Mouse (Mus musculus) midbrain, embryonic 10.5 days (tissue): ENCODE results near the gene Trim58. TPM values are rescaled to one million over a fixed set of nuclear protein-coding genes. Genes with fewer than 3 reads are reported as not detected.

ENCODE experiments used
- DNase-seq: peaks from one replicate; pipeline ENCODE4 v3.0.0-alpha.2; 2017; ENCODE audit warnings: low spot score
- H3K27ac ChIP-seq: fragments of 300-500 bp; sonication (generic); replicated peaks from 2 replicates; pipeline ENCODE4 v1.5.1; 2016; ENCODE audit warnings: mild to moderate bottlenecking
- H3K27me3 ChIP-seq: fragments of 300-500 bp; sonication (generic); 2 replicates; pipeline ENCODE4 v1.6.1; 2016; ENCODE audit warnings: low read depth, mild to moderate bottlenecking; ENCODE audit not compliant: poor library complexity, severe bottlenecking
- H3K36me3 ChIP-seq: fragments of 300-500 bp; sonication (generic); 2 replicates; pipeline ENCODE4 v1.6.1; 2016; ENCODE audit warnings: mild to moderate bottlenecking, moderate library complexity
- H3K4me1 ChIP-seq: fragments of 300-500 bp; sonication (generic); 2 replicates; pipeline ENCODE4 v1.6.1; 2016
- H3K4me3 ChIP-seq: fragments of 300-500 bp; sonication (generic); 2 replicates; pipeline ENCODE4 v1.5.1; 2016; ENCODE audit warnings: mild to moderate bottlenecking, moderate library complexity
- H3K9me3 ChIP-seq: fragments of 300-500 bp; sonication (generic); replicated peaks from 2 replicates; pipeline ENCODE4 v1.6.1; 2016; ENCODE audit warnings: mild to moderate bottlenecking
- WGBS: fragments of 180-500 bp; shearing (Covaris S2); methylation state at CpG from one replicate; pipeline ENCODE4 v1.1.7; 2016; 5-methylcytosine and 5-hydroxymethylcytosine counted together
- polyA plus RNA-seq: library from polyadenylated mRNA; unstranded; fragments of >200 nt; fragmentation: Nextera tagmentation; extraction: Ambion mirVana; gene quantifications from 2 replicates; pipeline ENCODE4 v1.2.1, GENCODE M21; 2016

Trim58 gene
- polyA plus RNA-seq, 1 experiment from 2014 or later, result 0.53 TPM

- H3K4me1 ChIP-seq, result no peaks in the 10 kb centered on the region
- DNase-seq, result no peak
- no peaks in the 10 kb centered on the region for H3K9me3 ChIP-seq
- H3K36me3 ChIP-seq, result no peaks in the 10 kb centered on the region
- H3K27ac ChIP-seq, result no peak within 1 kb of the TSS
- WGBS, result 79% methylated on average over 1 of the region's 1 CpGs
- no peak within 1 kb of the TSS for H3K4me3 ChIP-seq
- no peaks in the 10 kb centered on the region for H3K27me3 ChIP-seq
Measured at GRCm38 (mm10) chr11:58680799-58681198, 40.5 kb downstream of the Trim58 start, which contains the start of gene Olfr320. TSS of gene Olfr320 (plus strand) at chr11:58681099.

- no peak for DNase-seq
- 90% methylated on average over 3 of the region's 3 CpGs for WGBS
- no peaks in the 10 kb centered on the region for H3K4me1 ChIP-seq
- peaks cover 19% of the 10 kb centered on the region for H3K9me3 ChIP-seq
- H3K36me3 ChIP-seq, result no peaks in the 10 kb centered on the region
- no peaks in the 10 kb centered on the region for H3K27me3 ChIP-seq
- no peak within 1 kb of the TSS for H3K27ac ChIP-seq
- H3K4me3 ChIP-seq, result no peak within 1 kb of the TSS
Measured at GRCm38 (mm10) chr11:58698862-58699261, 58.6 kb downstream of the Trim58 start, which contains the start of gene Olfr319. TSS of gene Olfr319 (plus strand) at chr11:58699162.

Other genes with a start within 250 kb of the Trim58 start
- not detected in 2 replicates for gene 1810065E05Rik, start 219.4 kb upstream of the Trim58 start, polyA plus RNA-seq
- not detected in 2 replicates for gene Gm12253, start 207.9 kb upstream of the Trim58 start, polyA plus RNA-seq
- not detected in 2 replicates for gene Lypd9, start 187.5 kb upstream of the Trim58 start, polyA plus RNA-seq
- gene Olfr30, start 178.2 kb upstream of the Trim58 start, polyA plus RNA-seq, result not detected in 2 replicates
- not detected in 2 replicates for gene Olfr332, start 147.9 kb upstream of the Trim58 start, polyA plus RNA-seq
- not detected in 2 replicates for gene Olfr331, start 137.9 kb upstream of the Trim58 start, polyA plus RNA-seq
- not detected in 2 replicates for gene Olfr330, start 105.6 kb upstream of the Trim58 start, polyA plus RNA-seq
- gene Olfr329-ps, start 94.0 kb upstream of the Trim58 start, polyA plus RNA-seq, result not detected in 2 replicates
- 0.06 TPM in 1 of 2 replicates, not detected in the other for gene Olfr328, start 84.8 kb upstream of the Trim58 start, polyA plus RNA-seq
- gene Olfr224, start 69.9 kb upstream of the Trim58 start, polyA plus RNA-seq, result not detected in 2 replicates
- not detected in 2 replicates for gene Olfr325, start 62.7 kb upstream of the Trim58 start, polyA plus RNA-seq
- gene Olfr324, start 45.4 kb upstream of the Trim58 start, polyA plus RNA-seq, result not detected in 2 replicates
- gene 2210407C18Rik, start 24.4 kb upstream of the Trim58 start, polyA plus RNA-seq, result not detected in 2 replicates
- gene Olfr323, start 10.0 kb upstream of the Trim58 start, polyA plus RNA-seq, result not detected in 2 replicates
- not detected in 2 replicates for gene Olfr322, start 18.3 kb downstream of the Trim58 start, polyA plus RNA-seq
- not detected in 2 replicates for gene Olfr320, start 40.6 kb downstream of the Trim58 start, polyA plus RNA-seq
- gene Olfr319, start 58.7 kb downstream of the Trim58 start, polyA plus RNA-seq, result not detected in 2 replicates
- gene Olfr318, start 83.5 kb downstream of the Trim58 start, polyA plus RNA-seq, result not detected in 2 replicates
- not detected in 2 replicates for gene Olfr317, start 98.7 kb downstream of the Trim58 start, polyA plus RNA-seq
- gene Olfr316, start 112.3 kb downstream of the Trim58 start, polyA plus RNA-seq, result not detected in 2 replicates
- gene Olfr315, start 132.7 kb downstream of the Trim58 start, polyA plus RNA-seq, result not detected in 2 replicates
- gene Olfr314, start 142.5 kb downstream of the Trim58 start, polyA plus RNA-seq, result not detected in 2 replicates
- gene Fam183b, start 161.5 kb downstream of the Trim58 start, polyA plus RNA-seq, result 3.8 and 6.1 TPM in 2 replicates
- gene Olfr313, start 174.5 kb downstream of the Trim58 start, polyA plus RNA-seq, result not detected in 2 replicates
- gene Olfr312, start 188.8 kb downstream of the Trim58 start, polyA plus RNA-seq, result not detected in 2 replicates
- not detected in 2 replicates for gene Olfr311, start 198.8 kb downstream of the Trim58 start, polyA plus RNA-seq
- 9.1 and 11.5 TPM in 2 replicates for gene Gm12258, start 206.7 kb downstream of the Trim58 start, polyA plus RNA-seq
- gene 2810021J22Rik, start 226.8 kb downstream of the Trim58 start, polyA plus RNA-seq, result 11.2 and 12.5 TPM in 2 replicates